34 mouse cellular contexts compared by ENCODE assay signal in the genomic region with DNA sequence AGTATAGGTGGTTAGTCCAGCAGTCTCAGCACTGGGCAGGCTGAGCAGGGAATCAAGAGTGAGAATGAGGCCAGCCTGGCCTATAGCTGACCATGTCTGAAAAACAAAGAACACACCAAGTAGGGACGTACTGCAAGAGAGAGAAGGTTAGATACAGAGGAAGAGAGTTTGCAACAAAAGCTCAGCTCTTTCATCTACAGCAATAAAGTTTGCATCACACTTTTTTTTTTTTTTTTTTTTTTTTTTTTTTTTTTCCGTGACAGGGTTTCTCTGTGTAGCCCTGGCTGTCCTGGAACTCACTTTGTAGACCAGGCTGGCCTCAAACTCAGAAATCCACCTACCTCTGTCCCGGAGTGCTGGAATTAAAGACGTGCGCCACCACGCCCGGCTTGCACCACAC.
"Had no signal": no experiment of that assay in that cellular context is flagged by ENCODE, and none has a peak within 500 bp of the region (broad histone marks: within the 10 kb centered on the region; RNA-seq: fewer than 3 reads in every experiment).

No protein-coding gene starts in this region.

- DNase-seq: heart, postnatal 10 days; heart, postnatal 14 days; heart, postnatal 36 days; heart, postnatal 4 days; kidney, adult 11 months; kidney, adult 18-20 months; kidney, adult 2 months; kidney, adult 8-10 months; kidney, adult 9 months; kidney, postnatal 10 days; kidney, postnatal 14 days; kidney, postnatal 25 days; kidney, postnatal 36 days; kidney, postnatal 4 days; layer of hippocampus, adult 9-11 months; layer of hippocampus, postnatal 36 days had no signal

- ATAC-seq: hindbrain, embryonic 16.5 days; hindbrain, postnatal 0 days; intestine, embryonic 15.5 days; intestine, embryonic 16.5 days; intestine, postnatal 0 days had no signal

- H3K36me3 ChIP-seq: heart, embryonic 12.5 days; heart, embryonic 13.5 days; heart, embryonic 15.5 days; hindbrain, embryonic 10.5 days; hindbrain, embryonic 12.5 days; hindbrain, embryonic 13.5 days; hindbrain, embryonic 15.5 days; intestine, embryonic 15.5 days; kidney, embryonic 15.5 days had no signal

- H3K4me3 ChIP-seq: heart, embryonic 12.5 days; heart, embryonic 13.5 days; heart, embryonic 15.5 days; hindbrain, embryonic 10.5 days; hindbrain, embryonic 12.5 days; hindbrain, embryonic 13.5 days; hindbrain, embryonic 15.5 days; intestine, embryonic 15.5 days; kidney, embryonic 15.5 days; layer of hippocampus, adult 2 months; left cerebral cortex, adult 2 months had no signal

- H3K27ac ChIP-seq: heart, embryonic 13.5 days; heart, embryonic 15.5 days; hindbrain, embryonic 10.5 days; hindbrain, embryonic 12.5 days; hindbrain, embryonic 13.5 days; hindbrain, embryonic 14.5 days; hindbrain, embryonic 15.5 days; hindbrain, postnatal 0 days; intestine, embryonic 15.5 days; kidney, embryonic 15.5 days; kidney, postnatal 0 days; layer of hippocampus, adult 2 months; left cerebral cortex, adult 2 months had no signal

- H3K4me1 ChIP-seq: heart, embryonic 12.5 days; heart, embryonic 13.5 days; heart, embryonic 15.5 days; hindbrain, embryonic 10.5 days; hindbrain, embryonic 12.5 days; hindbrain, embryonic 13.5 days; hindbrain, embryonic 15.5 days; intestine, embryonic 15.5 days had no signal

- H3K9me3 ChIP-seq: heart, embryonic 12.5 days; heart, embryonic 13.5 days; heart, embryonic 15.5 days; hindbrain, embryonic 10.5 days; hindbrain, embryonic 12.5 days; hindbrain, embryonic 13.5 days; hindbrain, embryonic 15.5 days; intestine, embryonic 15.5 days; kidney, embryonic 15.5 days had no signal

- H3K9ac ChIP-seq: heart, embryonic 12.5 days; heart, embryonic 13.5 days; heart, embryonic 15.5 days; hindbrain, embryonic 12.5 days; hindbrain, embryonic 13.5 days; hindbrain, embryonic 14.5 days; hindbrain, embryonic 15.5 days; intestine, embryonic 15.5 days; kidney, embryonic 15.5 days had no signal

- H3K4me2 ChIP-seq: heart, embryonic 11.5 days; heart, embryonic 12.5 days; heart, embryonic 13.5 days; heart, embryonic 15.5 days; hindbrain, embryonic 12.5 days; hindbrain, embryonic 13.5 days; hindbrain, embryonic 14.5 days; hindbrain, embryonic 15.5 days; intestine, embryonic 15.5 days; kidney, embryonic 15.5 days had no signal

- H3K27me3 ChIP-seq: heart, embryonic 12.5 days; heart, embryonic 13.5 days; heart, embryonic 15.5 days; hindbrain, embryonic 12.5 days; hindbrain, embryonic 13.5 days; hindbrain, embryonic 15.5 days; intestine, embryonic 15.5 days; kidney, embryonic 15.5 days had no signal
